Mouse (Mus musculus) ES-Bruce4 (cell line): Measurements from ENCODE around the gene Ier5l.

Experiments
- CTCF ChIP-seq: IDR thresholded peaks from one replicate; pipeline ENCODE4 v1.8.1; 2011; ENCODE audit warnings: low read depth, low read length
- EP300 ChIP-seq: IDR thresholded peaks from 2 replicates; pipeline ENCODE4 v1.6.1; 2011; ENCODE audit warnings: low read depth, low read length; ENCODE audit not compliant: insufficient read depth
- POLR2A ChIP-seq: IDR thresholded peaks from one replicate; pipeline ENCODE4 v1.8.1; 2011; ENCODE audit warnings: low read length; ENCODE audit not compliant: insufficient read depth

- TF ChIP-seq CTCF (no peak), POLR2A (no peak), EP300 (no peak)
These were observed 10.1 kb downstream of the Ier5l start for GRCm38 (mm10) chr2:30463904-30464330.
